Mouse (Mus musculus): Measurements from ENCODE around the gene Galm.

The Galm gene

DNA sequence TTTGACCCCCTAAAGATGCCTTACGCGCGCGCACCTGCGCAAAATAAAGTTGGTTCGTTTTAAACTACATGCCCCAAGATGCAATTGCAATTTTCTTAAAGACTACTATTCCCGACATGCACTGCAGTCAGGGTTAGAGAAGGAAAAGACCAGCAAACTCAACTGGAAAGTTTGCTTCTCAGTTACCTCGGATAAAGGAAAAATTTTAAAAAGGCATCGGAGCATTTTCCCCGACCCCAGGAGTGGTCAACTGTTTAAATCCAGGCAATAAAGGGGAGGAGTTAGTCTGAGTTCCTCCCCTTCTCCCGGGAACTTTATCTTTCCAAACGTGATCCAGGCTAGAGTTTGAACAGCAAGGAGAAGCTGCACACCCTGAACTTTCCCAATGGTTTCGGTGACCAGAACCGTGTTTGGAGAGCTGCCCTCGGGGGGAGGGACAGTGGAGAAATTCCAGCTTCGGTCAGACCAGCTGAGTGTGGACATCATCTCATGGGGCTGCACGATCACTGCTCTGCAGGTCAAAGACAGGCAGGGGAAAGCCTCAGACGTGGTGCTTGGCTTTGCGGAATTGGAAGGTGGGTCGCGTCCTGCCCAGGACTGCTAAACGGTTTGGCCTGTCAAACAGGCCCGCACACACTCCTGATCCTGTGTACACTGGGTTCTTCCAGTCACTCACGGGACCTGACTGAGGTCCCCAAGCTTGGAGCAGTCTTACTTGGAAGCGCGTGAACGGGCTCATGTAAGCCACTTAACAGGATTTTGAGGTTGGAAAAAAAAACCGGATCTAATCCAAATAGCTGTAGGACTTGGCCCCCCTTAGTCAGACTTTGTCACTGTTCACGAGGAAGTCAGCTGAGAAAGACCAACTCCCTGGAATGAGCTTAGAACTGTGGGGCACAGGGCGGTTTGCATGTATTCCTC lies at the start of gene Galm:
TSS of gene Galm (plus strand) at position 141 of the 921 bp plus-strand sequence.
- DNase-seq (ENCODE audit: extremely low spot score): peak; percentile 66

DNA sequence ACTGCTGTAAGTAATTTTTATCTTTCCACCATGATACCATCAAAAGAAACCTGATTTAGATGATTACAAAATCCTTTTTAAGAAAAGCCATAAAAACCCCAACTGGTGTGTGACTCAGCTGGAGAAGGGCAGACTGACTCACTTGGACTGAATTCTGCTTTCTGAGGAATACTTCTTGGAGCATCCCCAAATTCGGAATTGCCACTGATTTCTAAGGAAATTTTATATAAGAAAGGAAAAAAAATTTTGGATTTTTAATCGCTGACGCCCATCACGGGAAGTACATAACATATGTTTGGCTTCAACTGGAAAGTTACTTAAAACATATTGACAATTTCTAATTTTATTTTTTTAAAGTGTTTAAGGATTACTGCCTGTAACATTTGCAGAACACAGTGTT lies 48.5 kb upstream of the Galm start:
- no peak for DNase-seq (ENCODE audit: extremely low spot score)

GRCm38 (mm10) chr17:80083223-80083622 lies 44.0 kb upstream of the Galm start:
- no peak for DNase-seq (ENCODE audit: extremely low spot score)

DNA sequence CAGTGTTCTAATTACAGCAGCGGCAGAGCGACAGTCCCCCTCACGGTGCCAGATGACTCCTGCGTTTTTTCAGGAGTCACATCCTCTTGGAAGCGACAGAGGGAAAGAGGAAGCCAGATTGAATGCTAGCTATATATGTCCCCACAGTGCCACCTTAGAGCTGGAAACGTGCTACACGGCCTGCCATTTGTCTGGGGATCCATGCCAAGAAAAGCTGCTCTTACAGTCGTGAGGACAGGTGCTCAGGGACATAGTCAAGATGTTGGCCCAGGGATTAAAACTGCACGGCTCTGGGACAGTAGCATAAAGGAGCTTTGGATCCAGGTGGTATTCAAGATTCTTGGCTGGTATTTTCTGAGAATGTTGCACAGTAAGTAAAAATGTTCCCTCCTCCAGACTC lies 42.8 kb upstream of the Galm start:
- no peak for DNase-seq (ENCODE audit: extremely low spot score)

DNA sequence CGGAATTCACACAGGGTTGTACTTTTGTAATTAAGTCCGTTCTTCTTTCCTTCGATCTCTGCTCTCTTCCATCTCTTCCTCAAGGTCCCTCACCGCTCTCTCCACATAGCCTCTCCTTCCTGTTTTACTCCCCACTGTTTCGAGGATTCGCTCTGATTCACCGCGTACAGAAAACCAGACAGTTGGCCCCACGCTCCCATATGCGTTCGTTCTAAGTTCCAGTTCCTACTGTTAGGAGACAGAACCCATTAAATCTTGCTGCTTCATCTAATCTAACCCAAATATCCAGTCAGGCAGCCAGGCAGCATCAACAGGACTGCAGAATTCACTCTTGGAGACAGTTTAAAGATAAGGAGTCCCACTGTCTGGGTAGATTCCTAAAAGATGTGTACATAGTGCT lies 40.7 kb upstream of the Galm start:
- DNase-seq (ENCODE audit: extremely low spot score): no peak

- no peak for DNase-seq (ENCODE audit: extremely low spot score)
These were observed 39.1 kb upstream of the Galm start for GRCm38 (mm10) chr17:80088168-80088567.

- DNase-seq (ENCODE audit: extremely low spot score): no peak
These were observed 36.7 kb upstream of the Galm start for GRCm38 (mm10) chr17:80090551-80090950.

DNA sequence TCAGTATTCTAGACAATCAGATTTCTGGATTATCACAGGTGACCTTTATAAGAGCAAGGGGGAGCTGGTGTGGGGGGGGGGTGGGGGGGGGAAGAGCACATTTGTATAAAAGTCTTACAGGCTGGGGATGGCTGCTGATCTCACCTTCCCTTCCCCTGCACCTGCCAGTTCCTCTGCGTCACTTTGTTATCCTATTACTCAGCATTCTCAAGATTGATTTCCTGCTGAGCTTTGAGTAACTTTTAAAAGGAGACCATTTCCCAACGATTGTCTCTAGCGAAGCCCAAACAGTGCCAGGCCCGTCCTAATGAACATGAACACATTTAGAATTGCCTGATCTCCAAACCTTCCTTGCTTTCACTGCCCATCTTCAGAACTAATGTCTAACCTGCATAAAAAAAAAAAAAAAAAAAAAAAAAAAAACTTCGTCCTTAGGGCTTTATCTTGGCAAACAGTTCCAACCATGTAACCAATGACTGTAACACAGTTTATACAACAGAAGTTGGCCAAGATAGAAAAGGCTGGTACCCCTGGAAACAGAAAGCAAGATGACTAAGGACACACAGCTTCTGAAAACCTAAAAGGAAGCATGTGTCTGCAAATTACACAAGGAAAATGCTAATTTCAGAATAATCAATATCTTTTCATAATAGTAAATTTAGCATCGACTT lies 35.3 kb upstream of the Galm start:
- DNase-seq (ENCODE audit: extremely low spot score): no peak

GRCm38 (mm10) chr17:80095254-80095899 lies 31.9 kb upstream of the Galm start:
- no peak for DNase-seq (ENCODE audit: extremely low spot score)

GRCm38 (mm10) chr17:80096043-80096719 lies 31.1 kb upstream of the Galm start:
- peak; percentile 56 for DNase-seq (ENCODE audit: extremely low spot score)

DNA sequence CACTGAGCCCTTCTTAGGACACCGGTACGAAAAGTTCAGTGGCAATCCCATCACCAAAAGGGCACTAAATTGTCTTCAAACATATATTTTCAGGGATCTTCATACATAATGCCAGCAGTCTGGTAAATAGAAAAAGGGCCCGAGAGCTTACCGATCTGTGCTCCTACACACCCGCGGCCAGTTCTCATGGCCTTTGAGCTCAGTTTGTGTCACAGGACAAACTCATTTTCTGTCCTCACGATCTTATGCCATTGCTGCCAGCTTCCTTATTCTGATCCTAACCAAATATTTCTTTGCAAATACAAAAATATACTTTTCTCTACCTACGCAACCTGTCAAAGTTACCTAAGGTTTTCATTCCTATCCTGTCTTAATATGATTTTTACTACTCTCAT lies 30.6 kb upstream of the Galm start:
- DNase-seq (ENCODE audit: extremely low spot score): no peak

DNA sequence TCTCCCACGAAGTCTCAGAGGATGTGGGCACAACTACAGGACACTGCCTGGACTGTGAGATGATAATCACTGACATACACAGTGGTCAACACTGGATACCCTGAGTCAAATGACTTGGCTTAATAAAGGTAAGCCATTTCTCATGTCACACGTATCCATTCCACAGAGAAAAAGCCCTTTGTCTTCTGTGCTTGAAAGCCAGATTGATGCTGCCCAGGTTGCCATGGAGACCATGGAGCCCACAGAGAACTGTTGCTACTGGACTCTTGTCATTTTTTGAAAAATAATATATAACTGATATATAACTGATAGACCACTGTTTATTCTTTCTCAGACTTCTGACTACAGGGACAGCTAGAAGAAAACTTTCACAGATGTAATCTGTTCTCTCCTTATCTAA lies 30.1 kb upstream of the Galm start:
- DNase-seq (ENCODE audit: extremely low spot score): no peak

DNA sequence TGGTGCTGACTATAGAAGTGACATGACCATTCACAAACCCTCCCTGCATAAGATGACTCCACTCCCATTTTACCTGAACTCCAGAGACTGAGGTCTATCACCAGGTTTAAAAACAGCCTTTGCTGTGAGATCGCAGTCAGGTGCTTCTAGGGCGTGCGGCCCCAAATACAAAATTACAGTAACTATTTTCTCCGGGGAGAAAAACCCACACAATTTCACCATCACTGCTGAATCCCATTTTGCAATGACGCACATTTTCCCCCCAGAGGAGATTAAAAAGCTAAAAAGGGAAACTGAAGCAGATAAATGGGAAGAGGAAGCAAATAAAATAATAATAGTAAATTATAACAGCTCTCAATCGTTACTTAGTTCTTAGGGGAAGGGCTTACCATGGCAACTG lies 27.4 kb upstream of the Galm start:
- DNase-seq (ENCODE audit: extremely low spot score): no peak

GRCm38 (mm10) chr17:80105348-80105978 lies 21.8 kb upstream of the Galm start:
- DNase-seq (ENCODE audit: extremely low spot score): no peak

GRCm38 (mm10) chr17:80112665-80113305 lies 14.5 kb upstream of the Galm start:
- no peak for DNase-seq (ENCODE audit: extremely low spot score)

GRCm38 (mm10) chr17:80113468-80113867 lies 13.8 kb upstream of the Galm start:
- DNase-seq (ENCODE audit: extremely low spot score): no peak

DNA sequence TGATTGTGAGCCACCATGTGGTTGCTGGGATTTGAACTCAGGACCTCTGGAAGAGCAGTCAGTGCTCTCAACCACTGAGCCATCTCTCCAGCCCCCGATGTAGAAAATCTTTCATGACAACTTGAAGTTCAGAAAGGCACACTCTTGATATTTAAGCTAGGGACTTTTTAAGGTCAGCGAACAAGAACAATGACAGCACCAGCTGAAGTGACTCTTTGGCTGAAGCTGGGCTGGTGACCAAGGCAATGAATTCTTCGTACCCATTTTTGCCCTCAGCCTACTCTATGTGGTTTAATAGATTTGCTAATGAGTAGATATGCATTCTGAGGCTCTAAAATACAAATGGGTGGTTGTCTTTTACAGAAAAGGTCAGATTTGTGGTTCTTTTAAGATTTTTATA lies 6.9 kb upstream of the Galm start:
- no peak for DNase-seq (ENCODE audit: extremely low spot score)

- DNase-seq (ENCODE audit: extremely low spot score): no peak
These were observed 5.4 kb upstream of the Galm start for GRCm38 (mm10) chr17:80121833-80122232.

DNA sequence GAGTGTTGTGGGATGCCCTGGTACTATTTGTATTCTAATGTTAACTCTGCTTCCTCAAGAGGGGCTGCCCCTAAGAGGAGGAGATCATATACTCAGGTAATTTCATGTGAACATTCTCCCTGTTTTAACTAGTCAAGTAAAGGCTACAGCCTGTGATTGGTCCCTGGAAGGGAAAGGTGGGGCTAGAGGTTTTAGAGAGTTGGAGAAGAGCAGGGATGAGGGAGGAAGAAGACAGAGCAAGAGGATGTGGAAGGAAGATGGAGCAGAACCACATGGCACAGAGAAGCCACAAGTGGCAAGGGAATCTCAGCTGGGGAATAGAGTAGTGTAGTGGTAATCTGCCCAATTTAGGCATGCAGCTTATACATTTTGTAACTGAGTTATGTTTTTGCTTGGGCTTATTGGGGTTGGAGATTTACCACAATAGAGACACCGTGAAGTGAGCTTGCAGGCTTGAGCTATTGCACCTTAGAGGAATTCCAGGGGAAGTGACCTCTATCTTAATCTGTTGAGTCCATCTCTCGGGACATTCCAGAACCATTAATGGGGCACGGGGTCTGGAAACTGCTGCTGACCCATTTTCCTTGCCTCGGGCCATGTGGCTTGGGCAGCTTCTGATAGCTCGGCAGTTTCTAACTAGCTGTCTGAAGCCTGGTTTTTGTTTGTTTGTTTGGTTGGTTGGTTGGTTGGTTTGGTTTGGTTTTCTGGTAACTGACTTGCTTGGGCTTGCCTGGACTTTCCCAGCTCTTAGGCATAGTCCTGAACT lies 2.1 kb upstream of the Galm start:
- no peak for DNase-seq (ENCODE audit: extremely low spot score)

DNA sequence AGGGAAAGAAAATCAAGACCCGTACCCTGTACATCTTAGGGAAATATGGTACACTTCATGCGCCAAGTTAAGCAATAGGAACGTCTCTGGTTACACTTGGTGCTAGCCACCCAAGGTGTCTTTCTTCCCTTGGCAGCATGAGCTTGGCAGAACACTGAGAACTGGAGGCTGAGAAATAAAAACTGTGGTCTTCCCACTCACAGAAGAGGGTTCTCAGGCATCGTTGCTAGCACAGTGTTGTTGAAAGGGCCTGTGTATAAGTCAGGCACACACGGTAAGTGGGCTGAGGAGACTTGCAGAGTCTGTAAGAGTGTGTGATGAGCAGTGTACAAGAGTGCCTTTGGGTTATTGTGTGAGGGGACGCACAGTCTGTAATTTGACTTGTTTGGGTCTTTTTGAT lies 1.1 kb upstream of the Galm start:
- no peak for DNase-seq (ENCODE audit: extremely low spot score)
